Mouse (Mus musculus) granulocyte monocyte progenitor cell, adult 5-6 weeks (primary cell): ENCODE results near the gene Jak1. TPM values are rescaled to one million over a fixed set of nuclear protein-coding genes. Genes with fewer than 3 reads are reported as not detected.

Source experiments
- ATAC-seq: replicated peaks from 2 replicates; pipeline ENCODE4 v1.8.0; 2016; ENCODE audit warnings: mild to moderate bottlenecking, moderate TSS enrichment, inconsistent platforms; ENCODE audit not compliant: poor library complexity, severe bottlenecking
- total RNA-seq, 2 experiments: library from RNA; stranded (forward) in 1 of 2; stranded (reverse) in 1 of 2; fragments of 200-712, 200-1000 nt in 1 of 2; fragments of >200 nt in 1 of 2; fragmentation: Nextera tagmentation in 1 of 2; gene quantifications; 2 replicates each; pipeline ENCODE4 v1.2.3; 2014 to 2017

Jak1 gene
- total RNA-seq, 2 experiments from 2014 or later: 46.7 to 52.4 TPM

- ATAC-seq: peak; percentile 16; the same call in 1 of the 2 replicates
Measured at GRCm38 (mm10) chr4:101159191-101159764, 105.8 kb downstream of the Jak1 start.

GRCm38 (mm10) chr4:101158282-101158681 is 106.8 kb downstream of the Jak1 start:
- no peak for ATAC-seq

GRCm38 (mm10) chr4:101157476-101157875 is 107.6 kb downstream of the Jak1 start:
- ATAC-seq: no peak

GRCm38 (mm10) chr4:101155541-101155940 is 109.5 kb downstream of the Jak1 start:
- peak; percentile 94 for ATAC-seq

- no peak for ATAC-seq
Measured at GRCm38 (mm10) chr4:101146891-101147655, 118.0 kb downstream of the Jak1 start.

- ATAC-seq: peak; percentile 71
Measured at GRCm38 (mm10) chr4:101146047-101146745, 118.9 kb downstream of the Jak1 start.

- ATAC-seq: no peak
Measured at GRCm38 (mm10) chr4:101144790-101145189, 120.3 kb downstream of the Jak1 start.

- no peak for ATAC-seq
Measured at GRCm38 (mm10) chr4:101144361-101144760, 120.7 kb downstream of the Jak1 start.

GRCm38 (mm10) chr4:101143901-101144300 is 121.2 kb downstream of the Jak1 start:
- ATAC-seq: no peak

GRCm38 (mm10) chr4:101141768-101142167 is 123.3 kb downstream of the Jak1 start:
- no peak for ATAC-seq

- ATAC-seq: peak; percentile 67
Measured at GRCm38 (mm10) chr4:101137975-101138374, 127.1 kb downstream of the Jak1 start.

- no peak for ATAC-seq
Measured at GRCm38 (mm10) chr4:101135909-101136308, 129.2 kb downstream of the Jak1 start.

- ATAC-seq: no peak
Measured at GRCm38 (mm10) chr4:101135013-101135412, 130.1 kb downstream of the Jak1 start.

- no peak for ATAC-seq
Measured at GRCm38 (mm10) chr4:101121002-101121401, 144.1 kb downstream of the Jak1 start.

- ATAC-seq: no peak
Measured at GRCm38 (mm10) chr4:101107122-101107521, 158.0 kb downstream of the Jak1 start.

Other genes with a start within 250 kb of the Jak1 start
- not detected in 2 replicates for gene Gm10577, start 244.6 kb downstream of the Jak1 start, total RNA-seq (2014; fragmentation: Nextera tagmentation)
- gene Gm10577, start 244.6 kb downstream of the Jak1 start, total RNA-seq (2017): not detected in 2 replicates
- not detected in 2 replicates for gene Raver2, start 196.3 kb downstream of the Jak1 start, total RNA-seq (2014; fragmentation: Nextera tagmentation)
- gene Raver2, start 196.3 kb downstream of the Jak1 start, total RNA-seq (2017): 0.10 TPM in 1 of 2 replicates, not detected in the other
- gene Ak4, start 154.0 kb upstream of the Jak1 start, total RNA-seq (2014; fragmentation: Nextera tagmentation): 10.6 and 12.3 TPM in 2 replicates
- gene Ak4, start 154.0 kb upstream of the Jak1 start, total RNA-seq (2017): 27.4 and 37.0 TPM in 2 replicates
- 7.3 and 12.5 TPM in 2 replicates for gene Dnajc6, start 231.4 kb upstream of the Jak1 start, total RNA-seq (2014; fragmentation: Nextera tagmentation)
- gene Dnajc6, start 231.4 kb upstream of the Jak1 start, total RNA-seq (2017): 15.4 and 24.3 TPM in 2 replicates